Mouse (Mus musculus) liver (tissue): ENCODE results near the gene Adam19.

Source experiments
- DNase-seq: peaks from one replicate; pipeline ENCODE4 v3.0.0-alpha.2; 2020; ENCODE audit warnings: mixed read lengths

Adam19 gene

DNA sequence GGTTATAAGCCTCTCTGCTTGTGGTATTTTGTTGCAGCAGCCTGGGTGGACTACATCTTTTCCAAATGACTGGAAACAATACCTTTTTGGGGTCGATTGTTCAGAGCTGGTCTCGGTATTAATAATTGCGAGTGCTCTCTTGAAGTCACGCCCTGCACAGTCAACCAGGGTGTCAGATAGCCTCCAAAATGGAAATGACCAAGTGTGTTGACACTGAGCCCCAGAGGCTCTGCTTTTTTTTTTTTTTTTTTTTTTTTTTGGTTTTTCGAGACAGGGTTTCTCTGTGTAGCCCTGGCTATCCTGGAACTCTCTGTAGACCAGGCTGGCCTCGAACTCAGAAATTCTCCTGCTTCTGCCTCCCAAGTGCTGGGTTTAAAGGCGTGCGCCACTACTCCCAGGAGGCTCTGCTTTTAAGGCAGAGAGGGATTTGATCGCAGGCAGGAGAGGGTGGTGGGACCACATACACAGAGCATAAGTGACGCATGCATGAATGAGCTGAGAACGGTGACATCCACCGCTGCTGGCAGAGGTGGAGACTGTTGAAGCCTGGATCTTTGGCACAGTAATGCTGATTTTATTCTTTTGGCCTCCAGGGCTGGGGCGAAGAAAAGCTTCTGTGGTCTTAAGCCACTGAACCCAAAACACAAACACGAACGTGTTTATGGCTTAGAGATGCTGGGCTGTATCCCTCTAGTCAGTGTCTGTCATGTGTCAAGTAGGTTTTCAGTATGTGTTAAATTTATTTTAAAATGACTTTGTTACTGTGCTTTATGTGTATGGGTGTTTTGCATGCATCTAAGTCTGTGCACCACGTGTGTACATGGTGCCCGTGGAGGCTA, 18.3 kb downstream of the Adam19 start:
- no peak for DNase-seq

DNA sequence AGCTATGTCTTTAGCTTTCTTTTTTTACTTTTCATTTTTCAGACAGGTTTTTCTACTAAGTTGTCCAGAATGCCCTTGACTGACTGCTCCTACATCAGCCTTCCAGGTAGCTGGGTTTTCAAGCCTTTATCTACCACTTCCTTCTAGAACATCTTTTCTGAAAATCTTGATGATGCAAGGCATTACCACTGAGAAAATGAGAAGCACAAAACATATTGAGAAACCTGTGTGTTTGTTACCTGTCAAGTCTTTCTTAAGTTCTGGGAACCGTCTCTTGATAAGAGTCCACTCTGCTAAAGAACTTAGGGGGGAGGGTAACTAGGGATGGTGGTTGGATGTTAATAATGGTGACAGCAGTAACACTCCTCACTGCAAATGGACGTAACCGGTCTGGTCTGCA, 19.7 kb downstream of the Adam19 start:
- DNase-seq: no peak

DNA sequence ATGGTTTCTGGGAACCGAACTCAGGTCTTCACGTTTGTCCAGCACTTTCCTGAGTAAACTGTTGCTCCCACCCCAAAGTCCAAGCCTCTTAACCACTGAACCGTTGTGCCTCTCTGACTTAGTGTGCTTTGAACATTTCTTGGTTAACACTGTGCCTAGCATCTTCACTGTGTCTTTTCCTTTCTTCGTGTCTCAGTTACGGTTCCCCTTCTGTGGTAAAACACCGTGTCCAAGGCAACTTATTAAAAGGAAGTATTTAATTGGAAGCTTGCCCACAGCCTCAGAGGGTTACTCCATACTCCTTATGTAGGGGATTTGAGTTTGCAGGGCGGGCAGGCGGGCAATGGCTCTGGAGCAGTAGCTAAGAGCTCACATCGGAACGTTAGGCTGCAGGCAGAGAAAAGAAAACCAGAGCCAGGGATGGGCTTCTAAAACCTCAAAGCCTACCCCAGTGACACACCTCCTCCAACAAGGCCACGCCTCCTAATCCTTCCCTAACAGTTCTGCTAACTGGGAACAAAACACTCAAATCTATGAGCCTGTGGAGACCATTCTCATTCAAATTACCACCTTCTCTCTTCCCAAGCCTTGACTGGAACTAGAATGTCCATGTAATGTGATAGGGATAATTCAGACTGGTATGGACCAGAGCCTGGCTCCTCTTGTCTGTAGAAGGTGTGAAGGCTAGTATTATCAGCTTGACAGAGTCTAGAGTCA, 20.8 kb downstream of the Adam19 start:
- DNase-seq: no peak

DNA sequence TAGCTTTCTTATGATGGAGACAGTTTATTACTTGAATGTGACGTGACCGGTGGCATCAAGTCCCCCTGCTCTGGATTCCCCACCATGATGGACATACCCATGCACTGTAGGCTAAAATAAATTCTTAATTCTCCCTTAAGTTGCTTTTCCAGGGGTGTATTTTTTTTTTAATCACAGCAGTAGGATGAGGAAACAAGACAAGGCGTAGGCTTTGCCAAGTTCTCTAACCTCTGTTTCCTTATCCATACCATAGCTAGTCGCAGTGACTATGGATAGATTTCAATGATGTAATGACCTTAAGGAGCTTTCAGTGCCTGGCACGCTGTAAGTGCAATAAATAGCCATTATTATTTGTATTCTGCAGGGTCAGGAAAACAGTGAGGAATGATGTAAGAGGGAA, 21.5 kb downstream of the Adam19 start:
- DNase-seq: no peak

DNA sequence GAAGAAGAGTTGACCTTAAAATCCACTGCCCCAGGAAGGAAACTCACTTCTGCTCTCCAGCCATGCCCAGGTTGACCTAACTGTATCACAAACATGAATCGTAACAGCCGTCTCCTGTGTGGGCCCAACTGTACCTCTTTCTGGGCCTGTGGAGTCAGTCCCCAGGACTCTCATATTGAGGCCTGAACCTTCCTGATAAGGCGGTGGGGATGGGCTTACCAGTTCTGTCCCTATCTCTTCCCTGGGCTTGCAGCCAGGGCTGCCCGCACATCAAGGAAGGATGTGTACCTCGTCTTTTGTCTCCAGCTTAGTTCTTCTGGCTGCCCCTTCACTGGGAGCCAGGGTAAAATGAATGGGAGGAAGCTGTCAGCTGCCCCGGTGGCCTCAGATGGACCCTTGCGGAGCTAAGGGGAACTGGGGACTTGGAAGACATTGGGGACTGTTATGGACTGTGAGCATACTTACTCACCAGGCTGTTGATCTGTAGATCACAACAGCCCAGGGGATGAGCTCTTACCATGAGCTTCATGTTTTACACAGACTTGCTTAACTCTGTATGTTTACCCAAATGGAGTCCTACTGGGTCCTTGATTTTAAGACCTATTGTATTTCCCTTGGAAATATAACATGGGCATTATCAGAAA, 22.1 kb downstream of the Adam19 start:
- peak; percentile 89 for DNase-seq

DNA sequence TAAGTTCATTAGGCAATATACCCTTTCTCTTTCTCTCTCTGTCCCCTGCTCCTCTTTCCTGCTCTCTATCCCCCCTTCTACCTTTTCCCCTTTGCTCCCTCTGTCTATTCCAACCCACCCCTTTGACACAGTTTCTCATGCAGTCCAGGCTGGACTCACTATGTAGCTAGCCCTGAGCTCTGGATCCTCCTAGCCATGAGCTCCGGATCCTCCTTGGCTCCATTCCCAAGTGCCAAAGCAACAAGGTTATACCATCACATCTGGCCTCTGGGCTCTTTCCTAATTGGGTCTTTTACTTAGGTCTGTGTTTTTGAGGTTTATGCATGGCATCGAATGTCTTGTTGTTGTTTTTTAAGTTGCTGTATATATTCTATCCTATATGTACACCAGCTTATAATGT, 25.3 kb downstream of the Adam19 start:
- DNase-seq: no peak

DNA sequence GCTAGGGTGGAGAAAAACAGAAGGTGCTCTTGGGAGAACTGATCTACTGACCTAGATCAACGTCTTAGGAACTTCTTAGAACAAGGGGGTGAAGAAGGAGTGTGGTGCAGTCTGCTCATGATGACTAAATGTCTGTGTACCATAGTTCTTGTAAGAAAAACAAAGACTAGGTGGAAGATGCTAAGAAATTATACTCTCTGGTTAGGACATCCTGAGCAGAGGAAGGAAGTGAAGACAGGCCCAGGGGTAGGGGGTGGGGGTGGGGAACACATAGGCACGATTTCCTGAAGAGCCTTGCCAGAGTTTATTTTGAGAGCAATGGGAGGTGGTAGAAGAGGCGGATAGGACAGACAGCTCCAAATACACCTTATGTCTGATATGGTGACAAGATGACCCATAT, 27.6 kb downstream of the Adam19 start:
- DNase-seq: no peak

DNA sequence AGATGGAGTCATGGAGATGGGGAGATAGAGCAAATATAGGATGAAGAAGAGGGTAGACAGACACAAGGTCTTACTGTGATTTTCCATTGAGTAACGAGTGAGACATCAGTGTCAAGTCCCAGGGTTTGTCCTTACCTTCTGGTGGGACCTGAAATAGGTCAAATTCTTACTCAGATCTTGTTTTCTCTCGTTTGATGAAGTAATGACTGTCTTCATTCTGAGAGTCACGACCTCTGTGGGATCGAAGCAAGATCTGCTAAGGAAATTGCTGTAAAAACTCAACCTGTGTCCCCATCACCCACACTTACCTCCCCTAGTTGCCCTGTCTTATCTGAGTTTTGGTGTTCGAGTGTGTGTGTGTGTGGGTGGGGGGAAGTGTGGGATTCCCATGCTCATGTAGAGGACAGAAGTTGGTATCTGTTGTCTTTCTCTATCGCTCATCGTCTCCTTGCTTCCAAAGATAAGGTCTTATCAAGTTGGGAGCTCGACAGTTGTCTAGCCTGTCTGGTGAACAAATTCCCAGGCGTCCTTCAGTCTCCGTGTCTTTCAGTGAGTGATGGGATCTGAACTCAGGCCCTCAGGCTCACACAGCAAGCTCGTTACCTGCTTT, 28.1 kb downstream of the Adam19 start:
- no peak for DNase-seq

DNA sequence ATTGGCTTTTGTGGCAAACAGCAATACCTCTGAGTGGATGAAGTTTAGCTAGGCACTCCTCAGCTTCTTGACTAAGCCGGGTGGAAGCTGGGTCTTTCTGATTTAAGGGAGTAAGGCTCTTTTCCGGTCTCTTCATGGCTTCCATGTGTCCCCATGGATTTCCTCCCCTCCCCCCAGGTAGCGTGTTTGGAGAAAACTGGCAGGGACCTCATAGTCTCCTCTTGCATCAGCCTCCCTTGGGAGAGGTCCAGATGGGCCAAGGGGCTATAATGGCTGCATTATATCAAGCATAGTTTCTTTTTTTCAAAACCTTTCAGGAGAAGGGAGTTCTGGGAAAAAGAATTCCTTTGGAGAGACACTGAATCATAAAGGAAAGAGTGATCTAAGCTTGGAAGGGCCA, 28.8 kb downstream of the Adam19 start:
- DNase-seq: no peak

DNA sequence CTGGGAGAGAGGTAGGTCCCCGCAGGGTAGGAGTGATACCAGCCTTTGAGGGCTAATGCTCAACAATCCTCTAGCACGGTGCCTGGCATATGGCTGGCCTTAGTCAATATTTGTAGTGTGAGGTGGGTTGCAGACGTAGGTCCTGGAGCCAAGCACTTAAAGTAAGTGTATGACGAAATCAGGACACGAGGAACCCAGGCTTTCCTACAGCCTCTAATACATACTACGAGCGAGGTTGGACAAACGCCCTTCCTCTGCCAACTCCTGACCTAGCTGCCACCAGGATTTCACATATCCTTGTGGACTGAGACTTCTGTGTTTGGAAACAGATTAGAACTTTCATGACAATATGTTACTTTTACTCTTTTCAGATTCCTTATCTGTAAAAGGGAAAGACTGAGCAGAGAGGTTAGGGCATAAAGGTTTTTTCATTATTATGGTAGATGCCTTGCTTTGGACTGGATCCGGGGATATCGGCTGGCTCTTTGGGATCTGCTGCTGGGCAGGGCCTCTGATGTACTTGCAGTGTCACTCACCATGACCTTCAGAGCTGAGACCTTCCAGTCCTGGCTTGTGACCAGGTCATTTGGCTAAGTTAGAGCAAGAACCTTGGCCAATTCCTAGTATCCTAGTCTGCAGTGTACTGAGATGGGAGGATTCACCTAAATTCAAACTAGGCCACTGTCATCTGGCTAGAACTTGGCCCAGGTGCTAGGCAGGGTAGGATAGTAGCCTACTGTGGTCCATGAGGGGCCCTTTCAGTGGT, 29.8 kb downstream of the Adam19 start:
- DNase-seq: no peak

DNA sequence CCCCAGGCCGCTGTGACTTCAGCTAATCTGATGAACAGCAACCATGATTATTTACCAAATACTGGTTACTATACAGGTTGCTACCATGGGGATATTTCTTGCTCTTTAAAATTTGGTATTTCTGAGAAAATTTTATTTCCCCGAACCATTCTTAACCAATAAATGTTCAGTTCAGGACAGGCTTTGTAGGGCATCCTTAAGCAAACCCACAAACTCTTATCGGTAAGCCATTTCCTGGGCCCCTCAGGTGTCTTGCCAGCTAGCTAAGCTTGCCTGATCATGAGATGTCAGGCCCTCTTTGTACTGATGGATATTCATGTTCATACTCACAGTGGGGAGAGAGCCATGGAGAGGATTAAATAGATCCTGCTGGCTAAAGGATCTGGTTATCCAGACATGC, 30.7 kb downstream of the Adam19 start:
- no peak for DNase-seq

DNA sequence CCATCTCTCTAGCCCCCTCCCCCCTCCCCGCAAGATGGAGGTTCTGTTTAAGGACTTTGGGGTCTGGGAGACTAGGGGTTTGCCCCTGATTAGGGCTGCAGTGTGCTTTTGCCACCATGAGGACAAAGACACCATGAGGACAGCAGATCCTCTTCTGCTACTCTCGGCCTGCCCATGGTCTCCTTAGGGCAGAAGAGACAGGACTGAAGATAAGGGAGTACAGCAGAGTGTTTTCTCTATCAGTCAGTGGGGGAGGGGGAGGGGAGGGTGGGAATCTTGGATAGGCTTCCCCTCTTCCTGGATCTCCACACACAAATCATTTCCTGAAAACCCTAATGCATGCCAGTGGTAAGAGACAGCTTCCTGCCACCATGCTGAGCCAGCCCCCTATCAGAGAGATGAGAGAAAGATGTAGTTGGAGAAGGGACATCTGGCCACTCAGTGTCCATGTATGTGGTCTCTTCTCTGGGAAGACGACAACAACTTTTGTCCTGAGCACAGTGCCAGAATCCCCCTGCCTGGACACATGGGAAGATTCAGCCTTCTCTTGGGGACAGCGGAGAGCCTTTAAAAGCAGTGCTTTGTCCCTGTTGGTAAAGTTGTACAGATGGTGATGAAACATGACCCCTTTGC, 33.4 kb downstream of the Adam19 start:
- DNase-seq: peak; percentile 26

DNA sequence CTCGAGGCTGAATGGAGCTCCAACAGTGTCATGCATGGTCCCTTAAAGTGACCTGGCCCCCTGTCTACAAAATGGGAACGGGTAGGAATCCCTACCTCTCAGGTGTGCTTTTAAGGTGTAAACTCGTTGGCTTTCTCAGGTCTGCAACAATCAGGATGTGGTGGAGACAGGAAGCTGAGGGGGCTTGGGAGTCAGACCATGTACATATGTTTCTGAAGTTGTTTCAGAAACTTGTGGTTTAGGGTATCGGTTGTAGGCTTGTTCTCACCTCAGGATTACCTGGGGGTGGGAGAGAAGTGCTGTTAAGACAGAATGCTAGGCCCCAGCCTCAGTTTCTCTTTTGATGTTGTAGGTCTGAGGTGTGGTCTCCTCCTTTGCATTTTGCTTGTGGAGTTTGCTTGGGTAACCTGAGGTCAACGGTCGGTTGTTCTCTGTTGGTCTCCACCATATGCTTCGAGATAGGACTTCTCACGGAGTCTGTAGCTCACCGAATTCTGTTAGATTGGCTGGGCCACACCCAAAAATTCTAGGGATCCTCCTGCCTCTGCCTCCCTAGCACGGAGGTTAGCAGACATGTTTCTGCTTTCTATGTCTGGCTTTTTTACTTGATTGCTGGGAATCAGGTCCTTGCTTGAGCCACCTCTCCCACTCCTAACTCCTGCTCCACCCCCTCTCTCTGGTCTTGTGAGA, 34.4 kb downstream of the Adam19 start:
- DNase-seq: peak; percentile 62

DNA sequence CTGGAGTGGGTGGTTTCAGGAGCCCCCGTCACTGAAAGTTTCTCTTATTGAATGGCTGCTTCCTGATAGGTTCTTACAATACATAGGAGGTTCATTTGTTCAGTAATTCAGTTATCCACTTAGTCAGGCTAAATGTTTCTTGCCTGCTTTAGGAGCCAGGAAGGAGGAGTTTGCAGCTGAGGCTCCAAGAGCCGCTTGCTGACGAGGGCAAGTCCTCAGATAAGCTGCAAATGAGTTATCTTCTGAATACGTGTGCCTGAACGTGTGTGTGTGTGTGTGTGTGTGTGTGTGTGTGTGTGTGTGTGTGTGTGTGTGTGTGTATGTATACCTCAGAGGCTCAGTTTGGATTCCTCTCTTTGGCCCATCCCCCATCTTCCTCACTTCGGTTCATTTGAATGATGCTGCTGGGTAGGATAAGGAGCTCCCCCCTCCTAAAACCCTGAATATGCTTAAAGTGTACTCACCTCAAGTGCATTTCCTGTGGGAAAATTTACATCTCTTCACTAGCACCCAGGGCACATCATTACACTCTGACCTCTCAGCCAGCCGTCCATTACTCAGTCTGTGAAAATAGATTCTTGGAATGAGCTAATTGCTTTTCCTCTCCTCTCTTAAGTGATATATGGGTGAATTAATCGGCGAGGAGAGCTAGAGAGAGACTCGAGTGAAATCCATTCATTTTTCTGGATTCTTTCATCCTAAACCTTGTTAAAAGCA, 35.3 kb downstream of the Adam19 start:
- DNase-seq: peak; percentile 71

DNA sequence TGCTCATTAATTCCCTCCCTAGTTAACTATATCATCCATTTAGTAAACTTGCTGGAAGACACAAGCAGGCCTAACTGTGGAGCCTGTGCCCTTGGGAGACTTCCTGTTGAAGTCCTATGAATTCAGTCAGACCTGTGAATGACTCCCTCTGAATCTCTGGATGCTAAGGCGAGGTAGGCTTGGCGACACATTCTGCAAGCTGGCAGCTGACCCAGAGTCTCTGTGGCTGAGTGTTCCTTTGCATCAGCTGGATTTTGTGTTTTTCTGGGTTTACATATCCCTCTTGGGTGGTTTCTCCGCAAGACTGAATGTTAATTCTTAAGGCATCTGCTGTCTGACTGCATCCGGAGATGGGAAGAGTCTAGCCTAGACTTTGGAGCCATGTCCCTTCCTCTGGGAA, 36.3 kb downstream of the Adam19 start:
- no peak for DNase-seq

DNA sequence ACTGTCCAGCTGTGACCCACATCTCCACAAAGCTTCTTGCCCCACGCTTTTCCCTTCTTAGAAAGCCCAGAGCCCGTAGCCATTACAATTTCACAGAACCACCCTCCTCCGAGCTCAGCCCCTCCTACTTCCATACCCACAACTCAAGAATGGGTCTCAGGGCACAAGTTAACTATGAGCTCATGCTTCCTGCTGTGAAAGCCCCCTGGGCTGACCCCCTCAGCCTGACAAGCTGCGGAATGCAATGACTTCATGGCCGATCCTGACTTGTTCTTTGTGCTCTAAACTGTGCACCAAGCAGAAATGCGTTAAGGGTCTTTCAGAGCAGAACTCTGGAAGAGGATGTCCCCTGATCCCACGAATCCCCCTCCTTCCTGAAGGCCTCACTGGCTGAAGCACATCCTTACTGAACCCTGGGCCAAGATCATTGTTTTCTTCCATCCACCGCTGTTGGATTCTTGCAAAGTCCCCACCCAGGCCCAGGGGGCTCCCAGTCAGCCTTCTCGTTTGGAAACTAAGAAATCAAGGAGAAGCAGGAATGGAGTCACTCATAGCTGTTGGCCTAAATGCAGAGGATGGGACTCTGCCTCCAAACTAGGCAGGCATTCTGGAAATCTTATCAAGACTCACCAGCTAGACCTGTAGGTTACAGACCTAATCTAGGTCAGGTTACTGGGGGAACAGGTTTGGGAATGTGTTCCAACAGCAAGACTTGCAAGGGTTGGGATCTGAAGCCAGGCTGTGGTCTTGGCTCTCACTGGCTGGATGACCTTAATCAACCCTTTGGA, 39.9 kb downstream of the Adam19 start:
- no peak for DNase-seq

DNA sequence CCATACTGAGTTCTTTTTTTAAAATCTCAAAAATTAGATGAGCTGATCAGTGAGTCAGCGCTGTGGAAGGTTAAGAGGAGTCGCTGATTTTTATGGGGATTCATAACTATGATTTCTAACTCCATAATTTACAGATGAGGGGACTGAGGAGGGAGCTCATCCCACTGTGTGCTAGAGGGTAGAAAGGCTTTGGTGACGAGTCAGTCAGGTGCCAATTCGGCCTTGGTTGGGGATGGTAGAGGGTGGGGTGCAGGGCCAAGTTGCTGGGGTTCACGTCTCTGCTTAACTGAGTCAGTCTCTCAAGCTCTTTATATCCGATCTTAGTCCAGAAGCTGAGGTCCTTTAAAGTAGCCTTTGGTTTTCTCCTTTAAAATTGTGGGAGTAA, 40.5 kb downstream of the Adam19 start:
- no peak for DNase-seq

DNA sequence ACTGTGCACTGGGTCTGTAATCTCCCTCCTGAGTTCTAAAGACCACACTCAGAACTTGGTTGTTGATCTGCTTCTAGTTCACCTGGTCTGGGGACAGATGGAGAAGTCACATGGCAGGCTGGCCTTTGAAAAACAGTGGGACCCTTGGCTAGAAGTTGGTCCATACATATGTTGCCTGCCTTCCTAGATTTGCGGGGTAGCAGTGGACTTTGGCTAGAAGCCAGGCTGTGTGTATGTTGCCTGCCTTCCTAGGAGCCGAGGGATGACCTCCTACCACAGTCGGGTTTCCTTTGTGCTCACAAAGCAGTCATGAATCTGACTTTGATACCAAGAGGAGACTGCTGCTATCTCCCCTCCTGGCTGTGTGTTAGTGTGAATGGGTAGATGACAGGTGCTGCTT, 41.3 kb downstream of the Adam19 start:
- DNase-seq: no peak

DNA sequence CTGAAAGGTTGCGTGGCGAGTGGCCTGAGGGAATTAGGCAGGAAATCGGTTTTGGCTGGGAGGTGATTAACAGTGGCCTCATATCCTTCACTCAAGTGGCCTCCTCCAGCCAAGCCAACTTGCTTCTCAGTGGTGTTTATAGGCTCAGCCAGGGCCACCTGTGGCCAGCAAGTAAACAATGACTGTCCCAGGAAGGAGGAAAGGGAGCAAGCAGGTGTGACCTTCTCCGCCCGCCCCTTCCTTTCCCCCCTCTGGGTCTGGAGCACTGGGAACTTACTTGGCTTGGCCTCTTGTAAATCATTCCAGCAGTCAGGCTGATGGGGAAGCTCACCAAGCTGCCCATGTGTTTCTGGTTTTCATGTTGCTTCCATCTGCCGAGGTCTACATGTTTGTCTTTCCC, 46.3 kb downstream of the Adam19 start:
- DNase-seq: no peak

DNA sequence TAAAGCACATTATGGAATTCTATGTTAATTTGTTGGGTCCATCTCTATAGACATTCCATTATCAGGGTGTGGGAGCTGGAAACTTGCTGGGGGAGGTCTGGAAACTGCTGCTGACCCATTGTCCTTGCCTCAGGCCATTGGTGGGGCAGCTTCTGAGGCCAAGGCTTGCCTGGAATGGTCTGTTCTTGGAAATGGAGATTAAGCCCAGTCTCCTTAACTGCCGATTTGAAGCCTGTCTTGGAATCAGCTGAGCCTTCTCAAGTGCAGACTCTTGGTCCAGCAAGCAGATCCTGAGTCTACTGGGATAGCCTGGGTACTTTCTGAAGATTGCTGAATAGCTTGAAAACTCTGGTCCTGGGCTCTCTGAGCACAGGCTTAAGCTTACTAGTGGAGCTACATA, 51.3 kb downstream of the Adam19 start:
- no peak for DNase-seq
